Mouse (Mus musculus): ENCODE results near the gene Fgd2.
"Not testable (repeated sequence)": the region's sequence is repeated elsewhere in the genome, so short reads cannot be mapped to it uniquely, and the experiment has no call there.

Gene Fgd2

GRCm38 (mm10) chr17:29360761-29361221, at the start of gene Fgd2:
Gene Fgd2, plus strand, starts transcription at chr17:29360914.
- no peak for DNase-seq (ENCODE audit: low read depth, low spot score)

DNA sequence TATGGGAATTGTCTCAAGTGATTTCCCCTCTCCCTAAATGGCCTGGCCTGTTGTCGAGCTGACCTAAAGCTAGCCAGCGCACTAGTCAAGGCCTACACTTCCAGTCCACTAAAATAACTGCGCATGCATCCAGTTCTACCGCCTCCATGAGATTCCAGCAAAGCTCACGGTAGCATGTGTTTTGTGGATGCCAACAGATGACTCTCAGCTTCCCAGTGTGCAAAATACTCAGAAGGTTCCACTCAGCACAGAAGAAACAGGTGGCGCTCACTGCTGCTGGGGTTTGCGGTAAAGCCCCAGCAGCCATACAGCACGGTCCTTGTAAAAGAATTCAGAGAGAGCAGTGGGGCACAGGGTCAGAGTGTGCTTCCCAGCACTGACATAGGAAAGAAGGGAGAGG, 49.1 kb upstream of the Fgd2 start:
- DNase-seq (ENCODE audit: low read depth, low spot score): no peak

DNA sequence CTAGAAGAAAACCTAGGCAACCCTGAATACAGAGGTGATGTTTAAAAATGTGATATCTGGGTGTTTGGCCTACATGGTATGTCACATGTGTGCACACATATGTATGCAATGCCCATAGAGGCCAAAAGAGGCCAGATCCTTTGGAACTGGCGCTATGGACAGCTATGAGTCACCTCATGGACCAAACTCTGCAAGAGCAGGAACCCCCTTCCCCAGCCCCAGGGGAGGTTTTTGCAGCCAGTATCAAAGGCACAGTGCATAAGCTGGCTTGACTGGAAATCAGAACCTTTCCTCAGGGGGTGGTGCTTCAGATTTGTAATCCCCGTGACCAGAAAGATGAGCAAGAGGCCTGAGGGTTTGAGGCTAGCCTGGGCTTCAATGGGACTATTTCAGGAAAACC, 48.6 kb upstream of the Fgd2 start:
- DNase-seq (ENCODE audit: low read depth, low spot score): no peak

DNA sequence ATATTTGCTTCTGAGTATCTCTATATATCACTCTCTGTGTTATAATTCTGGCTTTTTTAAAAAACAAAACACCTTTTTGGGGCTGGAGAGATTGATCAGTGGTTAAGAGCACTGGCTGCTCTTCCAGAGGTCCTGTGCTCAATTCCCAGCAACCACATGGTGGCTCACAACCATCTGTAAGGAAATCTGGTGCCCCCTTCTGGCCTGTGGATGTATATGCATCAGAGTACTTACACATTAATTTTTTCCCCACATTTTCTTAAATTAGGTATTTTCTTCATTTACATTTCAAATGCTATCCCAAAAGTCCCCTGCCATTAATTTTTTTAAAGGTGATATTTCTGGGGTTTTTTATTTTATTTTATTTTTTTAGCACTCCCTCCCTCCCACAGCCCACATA, 47.4 kb upstream of the Fgd2 start:
- no peak for DNase-seq (ENCODE audit: low read depth, low spot score)

DNA sequence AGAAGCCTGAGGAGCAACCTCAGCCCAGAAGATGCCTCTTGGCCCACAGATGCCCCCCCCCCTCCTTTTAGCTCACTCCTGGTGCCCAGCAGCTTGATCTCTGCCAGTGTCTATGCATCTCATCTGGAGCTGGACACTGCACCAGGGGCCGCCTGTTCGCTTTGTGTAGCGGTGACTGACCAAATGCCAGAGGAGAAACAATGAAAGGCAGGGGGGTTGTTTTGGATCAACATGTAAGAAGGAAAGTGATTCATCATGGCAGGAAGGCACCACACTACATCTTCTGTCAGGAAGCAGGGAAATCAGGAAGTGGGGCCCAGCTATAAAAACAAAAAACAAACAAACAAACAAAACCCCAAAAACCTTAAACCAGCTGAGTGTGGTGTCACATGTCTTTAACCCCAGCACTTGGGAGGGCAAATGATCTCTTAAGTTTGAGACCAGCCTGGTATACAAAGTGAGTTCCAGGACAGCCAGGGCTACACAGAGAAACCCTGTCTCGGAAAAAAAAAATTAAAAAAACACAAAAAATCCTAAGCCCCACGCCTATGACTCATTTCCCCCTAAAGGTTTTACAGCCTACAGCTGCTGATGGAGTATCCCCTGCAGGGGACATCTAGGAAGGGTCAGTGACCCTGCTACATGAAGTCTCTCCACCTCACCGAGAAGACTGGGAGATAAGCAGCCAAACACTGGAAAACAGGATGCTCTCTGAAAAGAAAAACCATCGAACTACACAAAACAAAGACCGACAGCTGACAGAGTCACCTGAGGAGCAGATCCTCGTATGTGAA, 44.8 kb upstream of the Fgd2 start:
- no peak for DNase-seq (ENCODE audit: low read depth, low spot score)

DNA sequence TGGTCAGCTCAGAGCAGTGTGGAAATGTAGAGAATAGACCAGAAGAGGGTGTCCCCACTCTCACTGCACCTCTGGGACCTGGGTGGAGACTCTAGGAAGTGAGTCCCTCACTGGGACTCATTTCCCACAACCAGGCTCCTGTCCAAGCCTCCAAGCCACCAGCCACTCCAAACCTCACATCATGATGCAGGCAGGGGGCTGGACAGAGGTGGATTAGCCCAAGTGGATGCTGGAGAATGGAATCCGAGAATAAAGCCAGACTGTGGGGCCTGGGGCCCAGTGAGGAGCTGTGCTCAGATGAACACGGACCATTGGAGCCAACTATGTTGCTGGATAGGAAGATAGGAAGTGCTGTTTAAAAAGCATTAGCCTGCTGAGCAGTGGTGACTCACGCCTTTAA, 43.8 kb upstream of the Fgd2 start:
- no peak for DNase-seq (ENCODE audit: low read depth, low spot score)

- DNase-seq (ENCODE audit: low read depth, low spot score): not testable (repeated sequence)
Observed at GRCm38 (mm10) chr17:29317380-29317779, 43.3 kb upstream of the Fgd2 start, which contains the start of gene Pi16. Gene Pi16, plus strand, starts transcription at chr17:29317680.

GRCm38 (mm10) chr17:29318731-29319250, 41.9 kb upstream of the Fgd2 start:
- no peak for DNase-seq (ENCODE audit: low read depth, low spot score)

DNA sequence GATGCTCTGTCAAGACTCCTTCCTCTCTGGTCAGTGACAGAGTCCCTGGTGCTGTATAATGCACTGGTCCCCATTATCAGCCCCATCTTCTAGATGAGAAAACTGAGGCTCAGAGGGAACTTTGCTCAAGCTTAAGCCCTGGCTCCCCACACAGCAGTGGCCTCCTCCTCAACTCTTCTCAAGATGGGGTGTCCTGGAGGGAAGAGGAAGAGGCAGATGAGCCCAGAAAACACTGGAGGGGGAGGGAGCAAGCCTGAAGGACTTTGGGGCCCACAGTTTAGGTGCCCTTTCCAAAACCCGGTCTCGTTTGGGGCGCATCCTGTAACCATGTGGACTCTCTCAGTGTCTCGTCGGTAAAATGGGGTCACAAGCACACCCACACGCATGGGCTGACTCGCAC, 41.2 kb upstream of the Fgd2 start:
- DNase-seq (ENCODE audit: low read depth, low spot score): no peak

GRCm38 (mm10) chr17:29319881-29320639, 40.7 kb upstream of the Fgd2 start:
- no peak for DNase-seq (ENCODE audit: low read depth, low spot score)

- no peak for DNase-seq (ENCODE audit: low read depth, low spot score)
Observed at GRCm38 (mm10) chr17:29321765-29322602, 38.7 kb upstream of the Fgd2 start.

DNA sequence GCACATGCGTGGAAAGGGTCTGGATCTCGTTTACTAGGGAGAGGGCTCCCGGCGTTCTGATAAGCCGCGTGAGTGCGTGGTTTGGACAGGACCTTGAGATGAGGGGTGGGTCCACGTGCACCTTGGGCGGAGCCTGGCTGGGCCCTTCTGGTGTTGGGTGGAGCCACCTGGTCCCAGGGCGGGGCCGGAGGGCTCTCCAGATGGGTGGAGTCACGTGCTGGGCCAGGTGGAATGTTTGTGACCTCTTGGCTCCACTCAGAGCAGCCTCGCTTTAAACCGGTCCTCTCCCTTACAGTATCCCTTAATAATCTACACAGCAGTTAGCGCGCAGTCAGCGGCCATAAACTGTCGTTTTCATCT, 38.1 kb upstream of the Fgd2 start:
- no peak for DNase-seq (ENCODE audit: low read depth, low spot score)

GRCm38 (mm10) chr17:29323625-29324024, 37.1 kb upstream of the Fgd2 start:
- no peak for DNase-seq (ENCODE audit: low read depth, low spot score)

DNA sequence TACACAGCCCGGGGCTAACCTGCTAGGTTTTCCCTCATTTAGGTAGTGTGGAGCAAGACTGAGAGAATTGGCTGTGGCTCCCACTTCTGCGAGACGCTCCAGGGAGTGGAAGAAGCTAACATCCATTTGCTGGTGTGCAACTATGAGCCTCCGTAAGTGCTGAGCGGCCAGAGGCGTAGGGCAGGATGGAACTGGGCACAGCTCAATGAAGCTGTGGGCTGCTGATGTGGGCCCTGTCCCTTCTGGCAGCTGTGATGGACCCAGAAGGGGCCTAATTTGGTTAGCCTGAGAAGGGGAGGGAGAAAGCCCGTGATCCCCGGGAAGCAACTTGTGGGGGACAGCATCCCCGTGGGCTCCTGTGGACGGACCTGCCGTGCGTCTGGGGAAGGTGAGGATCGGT, 34.9 kb upstream of the Fgd2 start:
- no peak for DNase-seq (ENCODE audit: low read depth, low spot score)

DNA sequence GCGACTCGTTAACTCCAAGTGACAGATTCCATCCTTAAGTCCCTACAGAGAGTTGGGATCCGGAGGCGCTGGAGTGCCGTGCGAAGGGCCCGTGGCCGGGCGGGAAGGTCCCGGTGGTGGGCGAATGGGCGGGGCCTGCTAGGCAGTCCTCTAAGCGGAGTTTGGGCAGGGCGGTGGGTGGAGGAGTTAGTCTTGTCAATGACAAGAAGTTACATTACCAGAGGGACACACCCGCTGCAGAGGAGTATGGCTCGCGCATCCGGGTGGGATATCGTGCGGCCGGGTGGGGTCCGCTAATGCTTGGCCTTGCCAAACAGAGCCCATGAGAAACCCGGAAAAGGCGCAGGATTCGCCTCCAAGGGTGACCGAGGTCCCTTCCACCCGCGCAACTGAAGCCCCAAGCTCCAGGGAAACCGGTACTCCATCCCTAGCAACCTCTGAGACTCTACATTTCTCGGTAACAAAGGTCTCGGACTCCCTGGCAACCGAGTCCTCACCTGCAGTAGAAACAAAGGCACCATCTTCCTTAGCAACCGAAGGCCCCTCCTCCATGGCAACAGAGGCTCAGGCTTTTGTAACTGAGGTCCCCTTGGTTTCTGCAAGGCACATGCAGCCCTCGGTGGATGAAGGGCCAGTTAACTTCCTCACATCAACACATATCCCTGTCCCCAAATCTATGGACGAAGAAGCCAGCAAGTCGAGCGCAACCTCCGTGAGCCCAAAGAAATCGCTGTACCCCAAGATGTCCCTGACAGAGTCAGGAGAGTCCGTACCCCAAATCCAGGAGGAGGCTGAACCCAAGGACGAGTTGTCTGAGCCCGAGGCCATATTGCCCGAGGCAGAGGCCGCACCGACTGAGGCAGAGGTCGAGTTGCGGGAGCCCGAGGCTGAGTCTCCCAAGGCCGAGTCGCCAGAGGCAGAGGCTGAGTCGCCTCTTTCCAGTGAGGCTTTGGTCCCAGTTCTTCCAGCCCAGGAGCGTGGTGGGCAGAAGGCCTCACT, 33.9 kb upstream of the Fgd2 start:
- DNase-seq (ENCODE audit: low read depth, low spot score): no peak

DNA sequence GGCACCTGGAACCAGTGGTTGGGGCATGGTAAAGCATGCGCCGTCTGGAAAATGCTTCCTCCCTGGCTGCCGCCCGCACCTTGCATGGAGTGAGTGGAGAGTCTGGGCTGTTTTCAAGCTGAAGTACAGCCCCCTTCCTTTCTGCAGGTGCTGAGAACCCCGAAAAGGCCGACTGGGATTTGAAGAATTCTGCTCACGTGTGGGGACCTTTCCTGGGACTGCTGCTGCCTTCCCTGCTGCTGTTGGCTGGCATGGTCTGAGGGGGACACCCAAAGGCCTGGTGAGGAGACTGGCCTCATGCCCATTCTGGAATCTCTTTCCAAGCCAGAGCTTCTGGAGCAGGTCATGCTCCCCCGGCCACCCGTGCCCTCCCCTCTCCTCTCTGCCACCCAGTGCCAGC, 33.0 kb upstream of the Fgd2 start:
- DNase-seq (ENCODE audit: low read depth, low spot score): no peak

- no peak for DNase-seq (ENCODE audit: low read depth, low spot score)
Observed at GRCm38 (mm10) chr17:29330221-29330620, 30.5 kb upstream of the Fgd2 start.

DNA sequence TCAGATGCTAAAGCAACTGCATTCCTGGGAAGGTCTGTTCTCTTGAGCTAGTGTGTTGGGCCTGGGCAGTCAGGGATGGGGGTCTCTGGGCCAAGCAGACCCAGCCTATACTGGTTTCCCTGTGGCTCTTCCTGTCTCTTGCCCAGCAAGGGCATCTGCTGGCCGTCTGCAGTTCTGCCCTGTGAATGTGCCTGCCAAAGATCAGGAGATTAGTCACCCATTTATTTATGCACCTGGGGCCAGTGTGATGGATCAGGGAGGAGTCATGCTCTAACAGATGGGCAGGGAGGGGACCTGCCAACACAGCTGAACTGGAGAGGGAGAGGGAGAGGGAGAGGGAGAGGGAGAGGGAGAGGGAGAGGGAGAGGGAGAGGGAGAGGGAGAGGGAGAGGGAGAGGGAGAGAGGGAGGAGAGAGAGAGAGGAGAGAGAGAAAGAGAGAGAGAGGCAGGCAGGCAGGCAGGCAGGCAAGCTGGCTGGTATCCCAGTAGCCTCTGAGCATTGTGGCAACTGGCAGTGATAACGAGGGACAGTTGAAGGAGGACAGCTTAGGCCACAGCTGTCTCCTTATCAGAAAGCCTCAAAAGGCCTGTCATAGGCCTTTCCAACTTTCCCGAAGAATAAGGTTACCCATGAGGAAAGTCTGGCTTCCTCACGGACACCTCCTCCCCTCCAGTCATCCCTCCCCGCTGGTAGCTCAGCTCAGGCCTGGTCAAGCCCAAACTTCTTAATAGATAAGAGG, 29.9 kb upstream of the Fgd2 start:
- DNase-seq (ENCODE audit: low read depth, low spot score): no peak

GRCm38 (mm10) chr17:29332186-29332685, 28.5 kb upstream of the Fgd2 start:
- DNase-seq (ENCODE audit: low read depth, low spot score): no peak
